Mouse (Mus musculus): ENCODE data around the gene 1110051M20Rik. TPM values are rescaled to one million over a fixed set of nuclear protein-coding genes. Genes with fewer than 3 reads are reported as not detected.

Gene 1110051M20Rik
- polyA plus RNA-seq, 1 experiment from 2014 or later, result 75.3 TPM

DNA sequence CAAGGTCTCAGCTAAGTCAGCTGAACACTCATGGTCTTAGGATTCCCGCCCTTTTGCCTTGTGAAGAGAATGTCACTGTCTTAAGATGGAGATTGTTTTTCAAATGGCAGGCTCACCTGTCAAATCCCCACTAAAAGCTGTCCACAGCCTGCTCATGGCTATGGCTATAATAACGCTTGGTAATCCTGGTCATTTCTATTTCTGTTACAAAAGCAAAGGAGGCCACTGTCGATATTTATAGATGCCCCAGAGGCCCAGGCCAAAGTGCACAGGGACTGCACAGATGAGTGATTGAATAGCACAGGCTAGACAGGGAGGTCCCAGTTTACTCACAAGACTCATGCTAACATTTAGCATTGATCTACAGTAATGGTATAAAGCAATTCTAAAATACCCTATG lies 15.4 kb downstream of the 1110051M20Rik start:
- 88% methylated on average over 3 of the region's 3 CpGs for WGBS
- Histone ChIP-seq H3K9me3 (ENCODE audit: control insufficient read depth, low read length) (no peaks in the 10 kb centered on the region), H3K36me3 (ENCODE audit: control insufficient read depth, insufficient read depth, low read length) (no peaks in the 10 kb centered on the region), H3K4me1 (ENCODE audit: control insufficient read depth, insufficient read depth, low read length) (no peaks in the 10 kb centered on the region), H3K27me3 (ENCODE audit: control insufficient read depth, insufficient read depth, low read length) (no peaks in the 10 kb centered on the region), H3K4me2 (ENCODE audit: low read depth, severe bottlenecking) (no peak overlapping the region), H3K9ac (ENCODE audit: low read length) (no peak overlapping the region), H3K4me3 (ENCODE audit: low read depth, low read length) (no peak overlapping the region), H3K27ac (replicated peaks; ENCODE audit: low read depth, low read length) (no peak overlapping the region)
- DNase-seq (ENCODE audit: low spot score) (no peak), ATAC-seq (ENCODE audit: insufficient number of reproducible peaks, low FRiP score, low TSS enrichment, low read depth) (no peak)

DNA sequence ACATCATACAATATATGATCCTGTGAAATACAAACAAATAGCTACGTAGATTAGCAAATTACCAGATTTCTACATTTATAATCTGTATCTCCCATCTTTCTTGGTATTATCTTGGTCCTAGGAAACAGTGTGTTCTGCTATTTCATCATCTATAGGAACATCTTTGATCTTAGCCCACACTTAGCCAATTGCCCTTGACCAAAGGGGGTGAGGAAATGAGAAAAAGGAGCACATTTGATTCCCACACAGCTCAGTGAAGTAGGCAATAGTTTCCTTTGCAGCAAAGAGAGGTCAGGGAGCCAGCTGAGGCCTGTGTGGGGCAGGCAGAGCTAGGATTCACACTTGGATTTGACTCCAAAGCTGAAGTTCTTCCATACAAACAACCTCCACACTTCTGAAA lies 18.2 kb downstream of the 1110051M20Rik start:
- no peaks in the 10 kb centered on the region for H3K27me3 ChIP-seq (ENCODE audit: control insufficient read depth, insufficient read depth, low read length)
- H3K9ac ChIP-seq (ENCODE audit: low read length), result no peak overlapping the region
- no peak overlapping the region for H3K27ac ChIP-seq (replicated peaks; ENCODE audit: low read depth, low read length)
- ATAC-seq (ENCODE audit: insufficient number of reproducible peaks, low FRiP score, low TSS enrichment, low read depth) (no peak), DNase-seq (ENCODE audit: low spot score) (no peak)
- H3K4me1 ChIP-seq (ENCODE audit: control insufficient read depth, insufficient read depth, low read length), result no peaks in the 10 kb centered on the region
- 84% methylated on average over 1 of the region's 1 CpGs for WGBS
- no peak overlapping the region for H3K4me2 ChIP-seq (ENCODE audit: low read depth, severe bottlenecking)
- no peaks in the 10 kb centered on the region for H3K36me3 ChIP-seq (ENCODE audit: control insufficient read depth, insufficient read depth, low read length)
- no peak overlapping the region for H3K4me3 ChIP-seq (ENCODE audit: low read depth, low read length)
- no peaks in the 10 kb centered on the region for H3K9me3 ChIP-seq (ENCODE audit: control insufficient read depth, low read length)

DNA sequence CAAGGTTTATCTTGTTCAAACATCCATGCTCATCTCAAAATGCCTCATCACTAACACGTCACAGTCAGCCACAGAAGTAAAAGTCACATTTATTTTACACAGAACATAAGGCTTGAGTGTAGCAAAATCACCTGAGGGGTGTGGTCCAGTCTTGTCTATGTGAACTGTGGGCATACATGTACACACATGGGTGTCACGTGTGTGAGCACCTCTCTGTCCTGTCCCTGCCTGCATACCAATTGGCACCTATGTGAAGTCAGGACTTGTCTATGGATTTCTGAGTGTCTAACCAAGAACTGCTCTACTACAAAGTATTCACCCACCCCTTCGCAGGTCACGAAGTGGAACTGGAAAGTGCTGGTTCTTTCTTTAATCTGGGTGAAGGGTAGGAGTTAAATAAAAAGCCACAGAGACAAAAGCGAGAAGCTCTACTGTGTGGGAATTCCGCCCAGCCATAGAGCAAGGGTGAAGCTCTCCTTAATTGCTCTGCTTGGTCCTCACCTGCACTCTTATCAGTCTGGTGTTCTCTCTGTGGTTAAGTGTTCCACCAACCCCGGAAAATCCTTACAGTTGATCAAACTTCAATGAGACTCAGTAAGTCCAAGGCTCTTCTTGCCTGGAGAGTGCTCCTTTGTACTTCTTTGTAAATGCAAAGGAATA lies 20.3 kb downstream of the 1110051M20Rik start:
- Histone ChIP-seq H3K4me3 (ENCODE audit: low read depth, low read length) (no peak overlapping the region), H3K9me3 (ENCODE audit: control insufficient read depth, low read length) (no peaks in the 10 kb centered on the region), H3K27me3 (ENCODE audit: control insufficient read depth, insufficient read depth, low read length) (no peaks in the 10 kb centered on the region), H3K27ac (replicated peaks; ENCODE audit: low read depth, low read length) (no peak overlapping the region), H3K4me1 (ENCODE audit: control insufficient read depth, insufficient read depth, low read length) (no peaks in the 10 kb centered on the region), H3K9ac (ENCODE audit: low read length) (no peak overlapping the region), H3K4me2 (ENCODE audit: low read depth, severe bottlenecking) (no peak overlapping the region), H3K36me3 (ENCODE audit: control insufficient read depth, insufficient read depth, low read length) (no peaks in the 10 kb centered on the region)
- DNase-seq (ENCODE audit: low spot score) (no peak), ATAC-seq (ENCODE audit: insufficient number of reproducible peaks, low FRiP score, low TSS enrichment, low read depth) (no peak)
- 89% methylated on average over 7 of the region's 7 CpGs for WGBS

DNA sequence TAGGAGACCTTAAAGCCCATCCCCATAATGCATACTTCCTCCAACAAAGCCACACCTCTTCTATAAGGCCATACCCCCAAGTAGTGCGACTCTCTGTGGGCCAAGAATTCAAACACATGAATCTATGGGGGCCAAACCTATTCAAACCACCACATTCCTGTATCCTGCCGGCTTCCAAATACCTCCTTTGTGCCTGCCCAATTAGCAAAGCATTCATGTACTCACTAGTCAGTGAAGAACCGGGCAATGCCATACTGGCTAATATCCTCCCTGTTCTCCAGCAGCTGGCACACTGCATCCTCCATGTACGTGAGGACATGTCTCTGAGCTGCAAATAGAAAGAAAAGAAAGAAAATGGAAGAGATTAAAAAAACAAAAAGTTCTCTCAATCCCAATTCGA lies 22.9 kb downstream of the 1110051M20Rik start:
- H3K4me2 ChIP-seq (ENCODE audit: low read depth, severe bottlenecking), result no peak overlapping the region
- no peaks in the 10 kb centered on the region for H3K4me1 ChIP-seq (ENCODE audit: control insufficient read depth, insufficient read depth, low read length)
- H3K4me3 ChIP-seq (ENCODE audit: low read depth, low read length), result no peak overlapping the region
- H3K9me3 ChIP-seq (ENCODE audit: control insufficient read depth, low read length), result no peaks in the 10 kb centered on the region
- no peak for ATAC-seq (ENCODE audit: insufficient number of reproducible peaks, low FRiP score, low TSS enrichment, low read depth)
- no peaks in the 10 kb centered on the region for H3K27me3 ChIP-seq (ENCODE audit: control insufficient read depth, insufficient read depth, low read length)
- DNase-seq (ENCODE audit: low spot score), result no peak
- H3K36me3 ChIP-seq (ENCODE audit: control insufficient read depth, insufficient read depth, low read length), result no peaks in the 10 kb centered on the region
- no peak overlapping the region for H3K27ac ChIP-seq (replicated peaks; ENCODE audit: low read depth, low read length)
- 87% methylated on average over 5 of the region's 5 CpGs for WGBS
- H3K9ac ChIP-seq (ENCODE audit: low read length), result no peak overlapping the region

DNA sequence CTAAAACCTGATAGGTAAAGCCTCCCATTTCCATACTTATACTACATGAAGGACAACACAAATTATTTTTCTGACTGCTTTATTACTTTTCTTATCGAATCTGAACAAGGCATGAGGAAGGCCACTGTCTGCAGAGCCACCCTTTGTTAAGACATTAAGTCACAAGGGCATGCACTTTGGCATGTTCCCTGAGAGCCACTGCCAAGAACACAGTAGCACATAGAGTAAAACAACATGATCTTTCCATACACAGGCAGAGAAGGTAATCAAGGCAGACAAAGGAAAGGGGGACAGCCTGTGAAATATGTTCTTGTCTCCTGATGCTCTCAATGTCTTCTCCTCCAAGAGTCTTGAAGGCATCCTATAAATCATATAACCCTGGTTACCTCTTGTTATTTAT lies 30.7 kb downstream of the 1110051M20Rik start:
- Histone ChIP-seq H3K27me3 (ENCODE audit: control insufficient read depth, insufficient read depth, low read length) (no peaks in the 10 kb centered on the region), H3K9me3 (ENCODE audit: control insufficient read depth, low read length) (no peaks in the 10 kb centered on the region), H3K4me2 (ENCODE audit: low read depth, severe bottlenecking) (no peak overlapping the region), H3K4me3 (ENCODE audit: low read depth, low read length) (no peak overlapping the region), H3K4me1 (ENCODE audit: control insufficient read depth, insufficient read depth, low read length) (no peaks in the 10 kb centered on the region; the same call in 1 of the 2 replicates), H3K9ac (ENCODE audit: low read length) (no peak overlapping the region), H3K36me3 (ENCODE audit: control insufficient read depth, insufficient read depth, low read length) (no peaks in the 10 kb centered on the region), H3K27ac (replicated peaks; ENCODE audit: low read depth, low read length) (no peak overlapping the region)
- DNase-seq (ENCODE audit: low spot score) (no peak), ATAC-seq (ENCODE audit: insufficient number of reproducible peaks, low FRiP score, low TSS enrichment, low read depth) (no peak)
- WGBS, result 93% methylated on average over 1 of the region's 1 CpGs

DNA sequence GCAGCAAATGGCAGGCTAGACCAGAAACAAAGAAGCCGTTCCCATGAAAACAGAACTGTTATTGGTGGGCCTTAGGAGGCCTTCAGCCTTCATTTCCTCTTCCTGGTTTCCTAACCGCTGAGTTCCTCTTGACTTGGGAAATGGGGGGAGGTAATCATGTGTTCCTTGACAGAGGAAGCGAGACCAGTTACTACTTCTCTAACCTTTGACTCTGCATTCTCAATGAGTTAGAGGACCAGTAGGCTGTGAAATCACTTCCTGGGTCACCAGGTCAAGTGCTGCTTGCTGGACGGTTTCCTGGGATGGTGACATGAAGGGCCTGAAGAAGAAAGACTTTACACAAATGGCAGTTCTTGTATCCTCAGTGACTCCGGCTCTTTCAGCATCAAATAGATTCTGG lies 32.1 kb downstream of the 1110051M20Rik start:
- Histone ChIP-seq H3K9me3 (ENCODE audit: control insufficient read depth, low read length) (no peaks in the 10 kb centered on the region), H3K27ac (replicated peaks; ENCODE audit: low read depth, low read length) (no peak overlapping the region; the same call in 1 of the 2 replicates), H3K27me3 (ENCODE audit: control insufficient read depth, insufficient read depth, low read length) (no peaks in the 10 kb centered on the region), H3K36me3 (ENCODE audit: control insufficient read depth, insufficient read depth, low read length) (no peaks in the 10 kb centered on the region), H3K4me2 (ENCODE audit: low read depth, severe bottlenecking) (no peak overlapping the region), H3K4me3 (ENCODE audit: low read depth, low read length) (no peak overlapping the region), H3K4me1 (ENCODE audit: control insufficient read depth, insufficient read depth, low read length) (no peaks in the 10 kb centered on the region; the same call in 1 of the 2 replicates), H3K9ac (ENCODE audit: low read length) (no peak overlapping the region)
- 61% methylated on average over 5 of the region's 5 CpGs for WGBS
- DNase-seq (ENCODE audit: low spot score) (no peak), ATAC-seq (ENCODE audit: insufficient number of reproducible peaks, low FRiP score, low TSS enrichment, low read depth) (no peak)

DNA sequence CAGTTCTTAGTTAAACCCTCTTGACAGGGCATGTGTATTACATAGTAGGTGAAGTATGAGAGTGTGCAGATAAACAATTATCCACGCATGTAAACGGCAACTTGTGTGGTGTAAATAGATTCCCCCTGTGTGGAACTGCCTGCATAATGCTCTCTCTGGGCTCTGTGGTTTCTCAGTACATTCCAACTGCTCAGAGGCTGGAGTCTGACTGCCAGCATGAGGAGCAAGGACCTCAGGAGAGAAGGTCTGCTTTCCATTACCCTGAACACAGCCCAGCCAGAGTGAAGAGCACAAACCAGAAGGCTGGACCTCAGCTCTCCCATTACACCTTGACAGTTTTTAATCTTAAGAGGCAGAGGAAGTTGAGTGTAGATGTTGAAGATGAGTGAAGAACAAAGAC lies 33.0 kb downstream of the 1110051M20Rik start:
- Histone ChIP-seq H3K9me3 (ENCODE audit: control insufficient read depth, low read length) (no peaks in the 10 kb centered on the region), H3K4me1 (ENCODE audit: control insufficient read depth, insufficient read depth, low read length) (no peaks in the 10 kb centered on the region; the same call in 1 of the 2 replicates), H3K36me3 (ENCODE audit: control insufficient read depth, insufficient read depth, low read length) (no peaks in the 10 kb centered on the region), H3K9ac (ENCODE audit: low read length) (no peak overlapping the region), H3K4me2 (ENCODE audit: low read depth, severe bottlenecking) (no peak overlapping the region), H3K27ac (replicated peaks; ENCODE audit: low read depth, low read length) (no peak overlapping the region), H3K27me3 (ENCODE audit: control insufficient read depth, insufficient read depth, low read length) (no peaks in the 10 kb centered on the region), H3K4me3 (ENCODE audit: low read depth, low read length) (no peak overlapping the region)
- DNase-seq (ENCODE audit: low spot score), result no peak
- no peak for ATAC-seq (ENCODE audit: insufficient number of reproducible peaks, low FRiP score, low TSS enrichment, low read depth)
- 78% methylated on average over 2 of the region's 2 CpGs for WGBS

DNA sequence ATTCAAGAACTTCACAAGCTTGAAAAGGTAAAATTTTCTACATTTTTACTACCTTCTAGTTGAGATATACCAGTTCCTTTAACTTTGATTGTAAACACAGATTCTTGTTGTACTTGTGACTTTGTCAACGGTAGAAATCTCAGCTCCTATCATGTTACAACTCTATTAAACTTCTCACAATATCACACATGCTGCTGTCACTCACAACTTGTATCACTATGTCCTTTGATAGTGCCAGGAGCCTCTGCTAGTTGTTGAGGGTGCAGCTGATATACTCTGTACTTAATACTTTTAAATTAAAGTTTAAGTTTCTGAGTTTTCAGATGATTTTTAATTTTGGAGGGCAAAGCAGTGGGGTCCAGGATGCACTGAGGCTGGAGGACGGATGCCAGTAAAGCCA lies 36.5 kb downstream of the 1110051M20Rik start:
- Histone ChIP-seq H3K9me3 (ENCODE audit: control insufficient read depth, low read length) (no peaks in the 10 kb centered on the region), H3K4me2 (ENCODE audit: low read depth, severe bottlenecking) (no peak overlapping the region), H3K36me3 (ENCODE audit: control insufficient read depth, insufficient read depth, low read length) (no peaks in the 10 kb centered on the region), H3K4me1 (ENCODE audit: control insufficient read depth, insufficient read depth, low read length) (no peaks in the 10 kb centered on the region; the same call in 1 of the 2 replicates), H3K27me3 (ENCODE audit: control insufficient read depth, insufficient read depth, low read length) (no peaks in the 10 kb centered on the region), H3K9ac (ENCODE audit: low read length) (no peak overlapping the region), H3K27ac (replicated peaks; ENCODE audit: low read depth, low read length) (no peak overlapping the region), H3K4me3 (ENCODE audit: low read depth, low read length) (no peak overlapping the region)
- WGBS, result 82% methylated on average over 2 of the region's 2 CpGs
- no peak for DNase-seq (ENCODE audit: low spot score)
- no peak for ATAC-seq (ENCODE audit: insufficient number of reproducible peaks, low FRiP score, low TSS enrichment, low read depth)

DNA sequence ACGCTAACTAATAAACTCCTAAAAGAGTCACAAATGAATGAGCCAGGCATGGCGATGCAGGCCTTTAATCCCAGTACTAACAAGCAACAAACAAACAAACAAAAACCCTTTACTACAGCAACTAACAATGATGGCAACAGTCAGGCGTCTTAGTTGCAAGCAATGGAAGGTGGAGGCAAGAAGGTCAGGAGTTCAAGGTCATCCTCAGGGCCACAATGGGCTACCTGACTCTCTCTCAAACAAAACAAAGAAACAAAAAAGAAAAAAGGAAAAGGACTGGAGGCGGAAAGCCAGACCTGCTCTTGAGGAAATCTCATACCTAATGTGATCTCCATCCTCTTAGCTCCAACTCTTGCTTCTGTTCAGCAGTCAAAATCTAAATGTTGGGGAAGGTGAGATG lies 39.4 kb downstream of the 1110051M20Rik start:
- Histone ChIP-seq H3K27ac (replicated peaks; ENCODE audit: low read depth, low read length) (no peak overlapping the region), H3K9ac (ENCODE audit: low read length) (no peak overlapping the region), H3K4me3 (ENCODE audit: low read depth, low read length) (no peak overlapping the region), H3K36me3 (ENCODE audit: control insufficient read depth, insufficient read depth, low read length) (no peaks in the 10 kb centered on the region), H3K4me1 (ENCODE audit: control insufficient read depth, insufficient read depth, low read length) (no peaks in the 10 kb centered on the region), H3K27me3 (ENCODE audit: control insufficient read depth, insufficient read depth, low read length) (no peaks in the 10 kb centered on the region), H3K9me3 (ENCODE audit: control insufficient read depth, low read length) (no peaks in the 10 kb centered on the region), H3K4me2 (ENCODE audit: low read depth, severe bottlenecking) (no peak overlapping the region)
- no peak for ATAC-seq (ENCODE audit: insufficient number of reproducible peaks, low FRiP score, low TSS enrichment, low read depth)
- 81% methylated on average over 4 of the region's 4 CpGs for WGBS
- DNase-seq (ENCODE audit: low spot score), result no peak

Measured in limb, embryonic 11.5 days (tissue).